Mouse (Mus musculus): ENCODE results near the gene Clec11a.

Gene Clec11a

DNA sequence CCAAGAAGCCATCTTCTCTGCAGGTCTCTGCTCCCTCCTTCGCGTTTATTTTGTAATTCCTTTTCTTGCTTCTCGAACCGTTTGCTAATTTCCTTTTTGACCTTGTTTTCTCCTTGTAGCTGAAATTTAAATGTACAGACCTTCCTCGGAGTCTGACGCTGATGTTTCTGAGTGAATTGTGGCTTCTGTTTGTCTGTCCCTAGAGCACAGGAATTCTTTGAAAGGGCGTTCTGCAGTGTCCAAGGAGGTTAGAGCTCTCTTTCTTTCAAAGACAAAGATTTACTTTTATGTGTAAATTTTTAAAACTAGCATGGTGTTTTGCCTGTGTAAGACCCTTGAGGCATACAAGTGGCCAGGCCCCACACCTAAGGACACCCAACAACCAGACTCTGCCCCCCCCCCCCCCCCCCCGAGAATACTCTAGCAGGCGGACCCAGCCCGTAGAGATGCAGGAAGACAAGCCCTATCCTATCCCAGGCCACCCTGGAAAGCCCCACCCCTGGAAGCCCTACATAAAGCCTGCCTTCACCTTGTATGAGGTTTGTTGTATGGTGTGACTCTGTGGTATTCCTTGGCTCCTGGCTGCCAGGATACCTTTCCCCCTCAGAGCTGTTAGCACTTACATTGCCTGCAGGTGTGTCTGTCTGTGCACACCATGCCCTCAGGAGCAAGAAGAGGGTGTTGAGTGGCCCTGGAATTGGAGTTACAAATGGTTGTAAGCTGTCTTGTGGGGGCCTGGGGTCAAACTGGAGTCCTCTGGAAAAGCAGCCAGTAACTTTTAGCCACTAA lies 30.0 kb downstream of the Clec11a start:
- DNase-seq (ENCODE audit: low spot score): no peak

DNA sequence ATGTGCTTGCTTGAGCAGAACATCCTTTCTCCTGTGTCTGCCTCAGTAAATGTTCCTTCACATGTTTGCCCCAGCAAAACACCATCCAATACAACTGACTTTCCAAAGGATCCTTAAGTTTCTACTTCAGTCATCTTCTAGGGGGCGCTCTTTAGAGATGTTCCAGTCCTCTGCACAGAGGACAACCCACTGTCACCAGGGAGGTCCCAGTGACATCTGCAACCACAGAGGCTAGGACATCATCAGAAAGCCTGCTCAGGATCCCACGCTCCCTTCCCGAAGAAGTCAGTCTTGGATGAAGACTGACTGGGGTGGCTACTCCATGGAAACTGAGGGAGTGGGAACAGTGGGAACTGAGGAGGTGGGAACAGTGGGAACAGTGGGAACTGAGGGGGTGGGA lies 31.2 kb downstream of the Clec11a start:
- DNase-seq (ENCODE audit: low spot score): no peak

DNA sequence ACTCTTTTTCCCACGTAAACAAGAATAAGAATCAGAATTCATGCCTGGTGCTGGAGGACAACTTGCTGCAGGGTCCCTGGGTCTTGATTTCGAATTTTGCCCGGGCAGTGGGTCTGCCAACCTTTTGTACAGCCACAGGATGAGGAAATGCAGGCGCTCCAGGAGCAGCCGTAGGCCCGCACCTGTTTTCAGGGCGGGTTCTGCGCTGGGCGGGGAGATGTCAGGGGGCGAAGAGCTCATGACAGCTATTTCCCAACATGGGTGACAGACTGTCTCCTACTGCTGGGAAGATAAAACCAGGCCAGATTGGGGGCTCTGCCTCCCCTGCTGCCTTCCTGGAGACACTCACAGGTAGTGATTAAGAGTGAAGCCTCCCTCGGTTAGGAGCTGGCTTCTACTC lies 32.6 kb downstream of the Clec11a start:
- no peak for DNase-seq (ENCODE audit: low spot score)

DNA sequence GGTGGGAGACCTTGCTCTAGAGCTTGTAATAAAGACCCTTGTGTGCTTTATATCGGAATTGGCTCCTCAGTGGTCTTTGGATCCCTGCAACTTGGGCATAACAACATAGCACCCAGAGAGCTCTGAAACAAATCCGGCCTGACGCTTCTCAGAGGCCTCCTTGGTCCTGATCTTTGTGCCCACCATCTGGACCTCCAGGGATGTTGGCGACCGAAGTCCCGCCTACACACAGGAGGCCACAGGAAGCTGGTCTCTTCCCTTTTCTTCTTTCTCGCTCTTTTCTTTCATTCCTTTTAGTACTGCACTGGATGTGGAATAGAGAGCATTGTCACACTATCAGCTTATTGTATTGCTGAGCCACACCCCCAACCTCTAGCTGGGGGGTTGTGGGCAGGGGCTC lies 33.3 kb downstream of the Clec11a start:
- no peak for DNase-seq (ENCODE audit: low spot score)

DNA sequence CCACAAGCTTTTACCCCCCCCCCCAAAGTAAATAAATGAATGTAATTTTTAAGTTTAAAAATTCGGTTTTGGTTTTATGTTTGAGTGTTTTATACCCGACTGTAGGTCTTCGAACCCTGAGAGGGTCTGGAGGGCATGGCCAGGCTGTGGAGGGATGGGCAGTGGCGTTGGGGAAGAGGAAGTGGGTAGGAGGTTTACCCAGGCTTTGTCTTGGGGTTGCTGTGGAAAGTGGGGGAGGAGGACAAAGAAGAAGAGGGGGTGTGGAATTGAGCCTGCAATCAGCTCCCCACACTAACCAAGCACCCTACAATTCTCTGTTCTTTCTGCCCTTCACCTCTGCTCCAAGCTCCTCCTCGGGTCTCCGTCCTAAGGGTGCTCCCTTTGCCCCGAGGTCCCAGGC lies 34.2 kb downstream of the Clec11a start:
- no peak for DNase-seq (ENCODE audit: low spot score)

DNA sequence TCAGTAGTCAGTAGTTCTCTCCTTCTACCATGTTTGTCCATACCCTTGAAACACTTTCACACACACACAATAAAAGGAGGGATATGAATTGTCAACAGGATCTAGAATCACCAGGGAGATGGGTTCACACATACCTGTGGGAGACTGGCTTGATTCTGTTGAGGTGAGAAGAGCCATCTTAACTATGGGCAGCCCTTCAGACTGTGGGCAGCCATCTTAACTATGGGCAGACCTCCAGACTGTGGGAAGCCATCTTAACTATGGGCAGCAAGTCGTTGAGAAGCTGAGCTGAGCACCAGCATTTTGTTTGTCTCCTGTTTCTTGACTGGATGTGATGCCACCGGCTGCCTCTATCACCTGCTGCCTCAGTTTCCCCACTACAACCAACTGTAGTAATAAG lies 35.4 kb downstream of the Clec11a start:
- no peak for DNase-seq (ENCODE audit: low spot score)

DNA sequence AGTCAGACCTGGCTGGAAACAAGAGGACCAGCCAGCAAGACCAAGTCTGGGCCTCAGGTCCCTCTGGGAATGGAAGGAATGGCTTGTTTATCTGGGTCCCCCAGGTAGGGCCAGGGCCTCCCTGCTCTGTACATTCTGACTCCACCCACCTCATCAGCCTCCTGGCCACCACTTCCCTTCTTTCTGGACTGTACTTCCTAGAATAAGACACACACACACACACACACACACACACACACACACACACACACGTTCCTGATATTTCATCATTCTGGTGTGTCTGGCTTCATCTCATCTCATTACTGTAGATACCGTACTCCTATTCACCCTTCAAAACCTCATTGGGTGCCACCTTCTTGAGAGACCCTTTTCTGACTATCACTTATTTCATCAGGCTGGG lies 37.3 kb downstream of the Clec11a start:
- DNase-seq (ENCODE audit: low spot score): no peak

DNA sequence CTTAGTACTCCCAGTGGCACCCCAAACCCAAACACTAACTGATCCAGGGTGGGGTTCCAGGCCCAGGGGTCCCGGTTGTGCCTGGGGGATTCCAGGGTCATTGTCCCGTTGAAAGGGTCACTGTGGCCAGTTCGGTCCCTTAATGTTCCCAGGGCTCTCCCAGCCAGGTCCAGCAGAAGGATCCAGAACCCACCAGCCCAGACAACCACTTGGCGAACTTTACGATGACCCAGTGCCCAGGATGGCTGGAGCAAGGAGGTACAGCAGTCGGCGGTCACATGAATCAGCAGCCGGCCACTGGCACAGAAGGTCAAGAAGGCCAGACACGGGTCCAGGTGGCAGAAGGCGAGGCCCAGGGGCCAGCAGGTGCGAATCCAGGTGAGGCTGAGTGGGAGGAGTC lies 38.6 kb downstream of the Clec11a start:
- DNase-seq (ENCODE audit: low spot score): no peak

DNA sequence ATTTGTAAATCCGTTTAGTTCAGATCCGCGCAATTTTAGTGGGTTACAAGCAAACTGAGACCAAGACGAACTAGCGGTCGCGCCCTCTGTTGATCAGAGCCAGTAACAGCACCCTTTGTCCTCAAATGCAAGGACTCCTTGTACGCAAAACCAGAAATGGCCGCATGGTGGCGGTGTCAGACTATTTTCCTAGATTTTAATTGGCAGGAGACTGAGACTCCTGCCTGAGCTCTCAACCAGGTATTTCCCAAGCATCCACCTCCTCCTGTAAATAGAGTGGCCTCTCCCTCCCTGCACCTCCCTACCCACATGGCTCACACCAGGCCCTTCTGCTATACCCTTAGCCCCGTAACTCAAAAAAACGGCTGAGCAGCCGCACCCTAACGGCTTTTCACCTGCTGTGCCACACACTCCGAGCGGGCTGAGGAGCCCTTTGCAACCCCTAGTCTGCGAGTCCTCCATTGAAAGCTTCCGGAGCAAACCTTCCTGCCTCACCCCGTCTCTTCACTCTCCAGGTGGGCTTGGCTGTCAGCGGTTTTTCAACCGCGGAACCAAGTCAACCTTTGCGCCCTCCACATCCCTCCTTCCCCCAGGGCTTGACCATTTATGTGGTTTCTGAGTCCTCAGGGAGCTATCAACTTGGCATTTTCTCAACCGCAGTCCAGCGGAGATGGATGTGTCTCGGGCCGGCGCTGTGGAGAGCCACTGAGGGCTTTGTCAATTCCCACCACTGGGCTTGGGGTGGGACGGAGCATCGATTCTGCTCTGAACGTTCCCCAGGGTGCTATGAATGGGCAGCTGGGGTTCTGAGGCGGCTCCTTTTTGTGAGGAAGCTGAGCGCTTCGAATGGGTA lies 43.7 kb downstream of the Clec11a start:
- DNase-seq (ENCODE audit: low spot score): peak; percentile 88

DNA sequence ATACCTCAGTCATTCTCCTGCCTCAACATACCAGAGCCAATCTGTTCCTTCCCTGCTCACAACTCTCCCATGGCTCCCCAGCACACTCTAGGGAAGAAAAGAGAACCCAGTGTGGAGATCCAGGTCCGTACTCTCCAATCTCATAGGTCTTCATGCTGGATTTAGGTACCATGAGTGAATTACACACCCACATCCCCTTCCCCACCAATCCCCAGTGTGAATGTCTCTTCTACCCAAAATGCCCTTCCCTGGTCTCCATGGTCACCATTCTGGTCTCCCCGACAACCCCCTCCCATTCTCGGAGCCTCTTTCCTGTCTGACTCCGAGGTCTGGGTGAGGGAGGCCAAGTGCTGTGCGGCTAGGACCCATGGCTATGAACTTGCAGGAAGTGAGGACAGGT lies 45.6 kb downstream of the Clec11a start, which contains the start of gene Gm15517:
Gm15517 (plus strand) TSS at position 301 of the 400 bp plus-strand sequence.
- DNase-seq (ENCODE audit: low spot score): no peak

DNA sequence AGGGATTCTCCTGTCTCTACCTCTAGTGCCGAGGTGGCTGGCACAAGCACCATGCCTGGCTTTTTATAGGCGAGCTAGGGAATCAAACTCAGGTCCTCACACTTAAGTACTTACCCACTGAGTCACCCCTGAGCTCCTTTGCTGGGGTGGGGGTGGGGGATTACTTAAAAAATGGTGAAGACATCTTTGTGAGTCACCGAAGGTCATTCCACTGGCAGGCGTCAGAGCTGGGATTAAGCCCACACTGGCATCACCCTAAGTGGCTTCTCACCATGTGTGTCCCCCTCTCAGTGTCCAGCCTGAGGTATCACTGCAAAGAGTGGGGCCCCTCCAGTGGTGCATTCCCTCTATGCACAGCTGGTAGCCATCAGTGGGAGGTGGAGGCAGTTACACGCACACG lies 46.3 kb downstream of the Clec11a start:
- no peak for DNase-seq (ENCODE audit: low spot score)

DNA sequence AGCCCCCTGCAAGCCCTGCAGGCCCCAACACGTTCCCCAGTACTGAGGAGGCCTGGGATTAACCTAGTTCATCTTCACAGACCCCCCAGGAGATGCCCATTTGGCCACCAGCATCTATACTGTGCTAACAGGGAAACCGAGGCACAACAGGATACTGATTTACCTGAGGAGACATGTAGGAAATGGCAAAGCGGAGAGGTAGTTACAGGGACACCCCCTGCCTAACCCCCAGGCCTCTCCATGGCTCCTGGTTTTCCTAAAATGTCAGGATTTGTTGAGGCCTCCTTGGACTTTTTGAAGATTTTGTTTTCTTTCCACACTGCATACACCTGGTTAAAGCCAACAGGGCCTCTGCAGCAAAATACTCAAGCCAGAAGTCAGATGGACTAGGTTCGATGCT lies 49.4 kb downstream of the Clec11a start, which contains the start of gene Acp4:
Acp4 (minus strand) TSS at position 101 of the 400 bp plus-strand sequence.
- DNase-seq (ENCODE audit: low spot score): no peak

DNA sequence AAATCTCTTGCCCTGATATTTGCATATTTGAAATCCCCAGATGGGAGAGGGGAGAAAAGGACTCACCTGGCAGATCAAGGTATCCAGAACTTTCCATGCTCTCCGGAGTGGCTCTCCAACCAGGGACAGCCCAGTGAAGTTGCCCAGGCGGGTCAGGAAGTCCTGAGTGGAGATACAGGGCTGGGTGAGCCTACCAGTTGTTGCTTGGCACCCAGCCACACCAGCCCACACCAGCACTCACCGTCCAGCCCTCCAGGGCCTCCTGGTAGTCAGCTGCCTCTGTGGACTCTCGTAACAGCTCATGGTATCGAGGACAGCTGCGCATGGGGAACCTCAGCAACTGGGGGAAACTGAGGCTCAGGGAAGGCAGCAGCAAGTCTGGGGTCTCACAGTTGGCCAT lies 51.8 kb downstream of the Clec11a start:
- no peak for DNase-seq (ENCODE audit: low spot score)

DNA sequence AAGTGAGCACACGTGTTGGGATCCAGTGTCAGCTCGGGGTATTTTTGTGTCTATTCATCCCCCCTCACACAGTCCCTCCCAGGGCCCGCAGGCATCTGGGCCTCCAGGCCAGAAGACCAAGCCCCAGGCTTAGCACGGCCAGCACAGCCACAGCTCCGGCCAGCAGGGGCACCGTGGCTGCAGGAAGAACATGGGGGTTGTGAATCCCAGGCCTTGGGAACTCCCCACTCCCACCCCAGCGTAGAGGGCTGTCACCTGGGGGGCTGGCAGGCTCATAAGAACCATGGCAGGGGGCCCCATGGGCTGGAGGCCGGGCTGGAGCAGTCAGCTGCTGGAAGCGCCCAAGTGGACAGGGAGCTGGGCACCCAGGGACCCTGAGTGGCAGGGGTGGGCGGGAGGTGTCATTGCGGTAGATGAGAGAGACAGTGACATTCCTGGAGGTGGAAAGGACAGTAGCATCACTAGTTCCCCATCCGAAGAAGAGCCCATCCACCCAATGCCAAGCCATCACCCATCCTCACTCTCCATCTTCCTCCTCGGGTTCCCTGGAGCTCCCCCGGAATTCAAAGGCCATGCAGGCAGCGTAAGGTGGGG lies 53.6 kb downstream of the Clec11a start:
- no peak for DNase-seq (ENCODE audit: low spot score)
